Mouse (Mus musculus) G1E (cell line): ENCODE results near the gene Kiz. TPM values are rescaled to one million over a fixed set of nuclear protein-coding genes. Genes with fewer than 3 reads are reported as not detected.

Source experiments
- ATAC-seq: 2 replicates; pipeline ENCODE4 v1.8.0; 2016; ENCODE audit warnings: mild to moderate bottlenecking; ENCODE audit not compliant: insufficient number of reproducible peaks, poor library complexity, low FRiP score, severe bottlenecking; ENCODE audit errors: extremely low read depth
- DNase-seq: peaks from one replicate; pipeline ENCODE4 v3.0.0; 2012; ENCODE audit warnings: low spot score
- H3K27me3 ChIP-seq: 2 replicates; pipeline ENCODE4 v1.6.1; 2012; ENCODE audit warnings: mild to moderate bottlenecking, low read length, inconsistent platforms; ENCODE audit not compliant: insufficient read depth
- H3K36me3 ChIP-seq: replicated peaks from 2 replicates; pipeline ENCODE3; 2012; ENCODE audit warnings: mild to moderate bottlenecking, inconsistent platforms
- H3K4me1 ChIP-seq: 2 replicates; pipeline ENCODE4 v1.6.1; 2012; ENCODE audit warnings: low read depth, low read length, inconsistent platforms, mixed read lengths; ENCODE audit not compliant: insufficient read depth
- H3K4me3 ChIP-seq: 2 replicates; pipeline ENCODE4 v1.5.1; 2012; ENCODE audit warnings: low read depth, mild to moderate bottlenecking, inconsistent platforms, low read length, moderate library complexity, mixed read lengths
- H3K9me3 ChIP-seq: replicated peaks from 2 replicates; pipeline ENCODE4 v1.6.1; 2012; ENCODE audit warnings: inconsistent platforms
- CTCF ChIP-seq: IDR thresholded peaks from 2 replicates; pipeline ENCODE4 v1.5.1; 2012; ENCODE audit warnings: low read depth, low read length, inconsistent platforms, mixed read lengths
- GATA1 ChIP-seq: IDR thresholded peaks from 2 replicates; pipeline ENCODE4 v1.6.1; 2012; ENCODE audit warnings: borderline replicate concordance, low read length, inconsistent platforms, mixed read lengths
- GATA2 ChIP-seq: IDR thresholded peaks from 2 replicates; pipeline ENCODE4 v1.6.1; 2012; ENCODE audit warnings: low read depth, low read length, inconsistent platforms, borderline replicate concordance
- POLR2AphosphoS5 ChIP-seq: IDR thresholded peaks from 2 replicates; pipeline ENCODE4 v1.6.1; 2012; ENCODE audit warnings: low read depth, low read length, inconsistent platforms; ENCODE audit not compliant: insufficient replicate concordance
- TAL1 ChIP-seq: conservative IDR thresholded peaks from 2 replicates; pipeline ENCODE4 v1.6.1; 2012; ENCODE audit warnings: low read depth, low read length, inconsistent platforms, mixed read lengths
- polyA plus RNA-seq: library from polyadenylated mRNA; stranded (reverse); fragments of >175 nt; gene quantifications from 2 replicates; pipeline ENCODE4 v1.2.3, GENCODE M21; 2012
- total RNA-seq, 2 experiments: library from RNA; stranded (forward) in 1 of 2; stranded (reverse) in 1 of 2; fragments of 200-1000 nt in 1 of 2; fragments of >200 nt in 1 of 2; fragmentation: Nextera tagmentation in 1 of 2; gene quantifications; 2 replicates each; pipeline ENCODE4 v1.2.3; 2014 to 2017

Kiz gene
- total and polyA plus RNA-seq, 3 experiments, result 10.5 to 56.7 (median 44.6) TPM

DNA sequence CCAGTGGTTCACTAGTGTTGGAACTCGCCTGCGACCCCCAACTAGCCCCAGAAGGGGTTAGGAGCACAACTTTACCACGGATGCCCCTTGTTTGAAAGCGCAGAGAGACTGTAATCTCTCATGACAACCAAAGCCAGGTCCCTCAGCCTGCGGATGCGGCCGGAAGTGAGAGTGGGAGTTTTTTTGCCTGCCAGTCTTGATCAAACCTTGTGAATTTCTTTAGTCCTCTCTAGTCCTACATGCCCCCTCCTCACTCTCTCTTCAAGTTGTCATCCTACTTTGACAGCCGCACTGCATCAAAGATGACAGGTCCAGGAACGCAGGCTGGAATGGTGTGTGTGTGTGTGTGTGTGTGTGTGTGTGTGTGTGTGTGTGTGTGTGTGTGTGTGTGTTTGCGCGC is 456 bp downstream of the Kiz start:
- DNase-seq (peak; percentile 39), ATAC-seq (peak; percentile 5; the same call in 1 of the 2 replicates)
- Histone ChIP-seq H3K9me3 (no peaks in the 10 kb centered on the region), H3K4me3 (peak overlapping the region; percentile 96), H3K4me1 (peaks cover 10% of the 10 kb centered on the region), H3K36me3 (no peaks in the 10 kb centered on the region), H3K27me3 (no peaks in the 10 kb centered on the region)
- TF ChIP-seq GATA1 (no peak), GATA2 (no peak), CTCF (no peak), POLR2AphosphoS5 (no peak), TAL1 (no peak)

DNA sequence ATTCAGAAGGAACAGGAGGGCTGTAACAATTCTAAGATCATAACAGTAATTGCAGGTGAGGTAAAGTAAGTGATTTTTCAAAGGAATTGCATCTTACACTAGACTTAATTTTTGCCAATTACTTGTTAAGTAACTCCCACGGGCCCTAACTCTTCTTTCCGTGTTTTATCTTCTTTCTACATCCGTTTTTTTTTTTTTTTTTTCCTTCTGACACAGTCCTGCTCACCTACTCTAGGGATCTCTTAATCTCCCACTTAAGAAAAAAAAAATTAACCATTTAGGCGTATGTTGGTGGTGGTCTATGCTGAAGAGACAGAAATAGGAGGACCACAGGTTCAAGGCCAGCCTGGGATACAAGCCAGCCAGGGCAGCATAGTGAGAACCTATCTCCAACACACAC is 1.2 kb downstream of the Kiz start:
- Histone ChIP-seq H3K4me3 (no peak overlapping the region), H3K4me1 (peaks cover 10% of the 10 kb centered on the region), H3K36me3 (peaks cover 4% of the 10 kb centered on the region), H3K27me3 (no peaks in the 10 kb centered on the region), H3K9me3 (no peaks in the 10 kb centered on the region)
- DNase-seq, result no peak
- TF ChIP-seq GATA1 (no peak), GATA2 (no peak), POLR2AphosphoS5 (no peak), TAL1 (no peak), CTCF (no peak)
- ATAC-seq, result no peak

DNA sequence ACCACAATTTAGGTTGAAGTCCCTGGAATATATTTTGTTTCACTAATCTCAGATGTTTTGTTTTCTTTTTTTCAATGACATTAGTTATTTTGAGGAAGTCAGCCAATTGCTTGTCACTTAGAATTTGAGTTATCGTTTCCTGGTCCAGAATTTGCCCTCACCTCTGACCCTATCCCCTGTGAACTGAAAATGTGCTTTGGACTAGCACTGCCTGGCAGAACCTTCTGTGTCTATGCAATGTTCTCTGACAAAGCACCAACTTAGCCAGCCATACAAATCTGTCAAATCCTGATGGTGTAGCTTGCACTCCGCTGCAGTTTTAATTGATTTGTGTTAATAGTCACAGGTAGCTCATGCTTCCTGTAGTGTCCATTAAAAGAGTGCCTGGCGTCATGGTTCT is 10.1 kb downstream of the Kiz start:
- Histone ChIP-seq H3K9me3 (no peaks in the 10 kb centered on the region), H3K4me3 (no peak overlapping the region), H3K36me3 (peaks cover 36% of the 10 kb centered on the region), H3K27me3 (no peaks in the 10 kb centered on the region), H3K4me1 (no peaks in the 10 kb centered on the region)
- no peak for ATAC-seq
- DNase-seq, result no peak
- TF ChIP-seq GATA1 (no peak), POLR2AphosphoS5 (no peak), CTCF (no peak), GATA2 (no peak), TAL1 (no peak)

DNA sequence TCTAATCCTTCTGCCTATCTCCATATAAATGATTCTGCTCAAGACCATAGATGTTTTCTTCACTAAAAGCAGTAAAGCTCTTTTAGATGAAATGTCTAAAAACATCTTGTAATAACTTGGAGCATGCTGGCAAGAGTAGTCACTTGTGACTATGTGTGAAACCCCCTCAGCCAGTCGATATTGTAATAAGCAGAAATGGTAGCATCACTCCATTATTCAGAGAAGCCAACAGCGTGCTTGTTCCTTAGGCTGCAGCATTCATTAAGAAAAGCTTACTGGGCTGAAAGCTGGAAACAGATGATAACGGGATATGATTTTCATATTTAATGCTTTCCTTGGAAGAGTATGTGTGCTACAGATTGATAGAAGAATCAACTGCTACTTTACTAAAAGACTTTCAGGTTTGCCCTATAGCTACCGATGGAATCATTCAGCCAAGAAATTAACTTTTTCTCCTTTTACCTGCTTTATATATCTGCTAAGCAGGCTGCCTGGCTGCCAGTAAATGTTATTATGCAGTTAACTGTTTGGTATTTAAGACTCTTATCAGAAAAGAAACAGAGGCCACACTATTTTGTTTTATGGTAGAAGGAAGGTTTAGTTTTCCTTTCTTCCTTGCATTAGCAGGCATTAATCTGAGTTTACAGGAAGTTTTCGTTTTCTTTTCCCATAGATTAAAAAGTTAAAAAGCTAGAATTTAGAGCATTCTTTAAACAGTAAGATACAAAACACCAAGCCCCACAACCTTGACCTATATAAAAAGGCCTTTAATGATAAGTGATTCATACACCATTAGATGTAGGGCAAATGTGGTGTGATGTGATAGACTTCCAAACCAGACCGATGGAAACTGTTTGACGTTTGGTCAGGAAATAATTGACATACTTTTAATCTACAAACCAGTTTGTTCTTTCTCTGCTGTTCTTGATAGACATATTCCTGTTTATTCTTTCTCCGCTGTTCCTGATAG is 15.9 kb downstream of the Kiz start:
- no peak overlapping the region for H3K4me3 ChIP-seq
- DNase-seq (no peak), ATAC-seq (no peak)
- TF ChIP-seq GATA1, result no peak
- no peak for TF ChIP-seq TAL1
- no peak for TF ChIP-seq POLR2AphosphoS5
- no peak for TF ChIP-seq CTCF
- no peak for TF ChIP-seq GATA2
- no peaks in the 10 kb centered on the region for H3K27me3 ChIP-seq
- peaks cover 26% of the 10 kb centered on the region for H3K36me3 ChIP-seq
- H3K4me1 ChIP-seq, result peaks cover 7% of the 10 kb centered on the region
- no peaks in the 10 kb centered on the region for H3K9me3 ChIP-seq

DNA sequence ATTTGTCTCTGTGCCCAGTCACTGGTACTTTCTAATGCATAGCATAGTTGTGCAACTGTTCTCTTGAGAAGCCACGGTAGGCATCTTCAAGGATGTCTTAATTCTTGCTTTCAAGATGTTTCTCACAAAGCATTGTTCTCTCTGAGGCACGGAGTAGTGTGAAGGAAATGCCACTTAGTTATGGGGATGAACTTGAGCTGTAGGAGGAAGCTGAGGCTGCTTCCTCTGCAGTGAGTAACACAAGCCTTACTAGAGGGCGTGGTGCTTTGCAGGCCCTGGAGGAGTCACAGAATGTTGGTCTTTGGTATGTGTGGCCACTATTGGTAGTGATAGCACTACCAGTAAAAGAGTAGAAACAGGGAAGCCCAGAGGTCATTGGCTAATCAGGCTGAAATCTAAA is 17.0 kb downstream of the Kiz start:
- DNase-seq, result no peak
- peak; percentile 19; the same call in 1 of the 2 replicates for ATAC-seq

DNA sequence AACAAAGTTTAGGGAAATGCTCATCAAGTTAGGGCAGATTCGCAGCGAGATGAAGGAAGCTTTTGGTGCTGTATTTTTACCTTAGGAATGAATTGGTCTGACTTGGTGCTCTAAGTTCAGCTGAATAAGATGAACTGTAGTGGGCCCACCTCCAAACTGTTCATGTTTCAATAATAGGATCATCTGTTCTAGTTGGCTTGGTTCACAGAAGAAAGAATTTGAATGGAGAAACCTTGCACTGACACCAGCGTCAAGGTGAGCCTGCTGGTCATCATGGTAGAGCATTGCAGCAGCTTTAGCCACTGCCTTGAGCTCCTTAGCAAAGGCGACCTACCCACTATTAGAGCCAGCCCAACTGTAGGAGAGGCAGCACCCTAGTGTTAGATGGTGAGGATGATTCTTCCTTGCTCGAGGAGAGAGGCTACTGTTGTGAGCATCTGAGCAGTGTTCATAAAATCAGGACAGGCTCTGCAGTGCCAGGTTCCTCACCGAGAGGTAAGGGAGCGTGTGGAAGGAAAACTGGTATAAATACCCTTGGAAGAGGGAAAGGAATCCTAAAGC is 18.3 kb downstream of the Kiz start:
- H3K4me1 ChIP-seq, result peaks cover 7% of the 10 kb centered on the region
- H3K4me3 ChIP-seq, result no peak overlapping the region
- ATAC-seq (no peak), DNase-seq (no peak)
- H3K9me3 ChIP-seq, result no peaks in the 10 kb centered on the region
- peaks cover 19% of the 10 kb centered on the region for H3K36me3 ChIP-seq
- TF ChIP-seq POLR2AphosphoS5, result no peak
- TF ChIP-seq GATA2, result no peak
- TF ChIP-seq CTCF, result no peak
- TF ChIP-seq GATA1, result no peak
- TF ChIP-seq TAL1, result no peak
- H3K27me3 ChIP-seq, result no peaks in the 10 kb centered on the region

More for the DNA sequence above, 17.0 kb downstream of the Kiz start:
- no peak overlapping the region for H3K4me3 ChIP-seq
- H3K36me3 ChIP-seq, result peaks cover 22% of the 10 kb centered on the region
- TF ChIP-seq GATA2 (no peak), TAL1 (no peak), POLR2AphosphoS5 (no peak), CTCF (no peak), GATA1 (no peak)
- H3K27me3 ChIP-seq, result no peaks in the 10 kb centered on the region
- peaks cover 7% of the 10 kb centered on the region for H3K4me1 ChIP-seq
- H3K9me3 ChIP-seq, result no peaks in the 10 kb centered on the region
